Mouse (Mus musculus): Measurements from ENCODE around the gene Olfr1425.
"Not testable (repeated sequence)": the region's sequence is repeated elsewhere in the genome, so short reads cannot be mapped to it uniquely, and the experiment has no call there.

The Olfr1425 gene

DNA sequence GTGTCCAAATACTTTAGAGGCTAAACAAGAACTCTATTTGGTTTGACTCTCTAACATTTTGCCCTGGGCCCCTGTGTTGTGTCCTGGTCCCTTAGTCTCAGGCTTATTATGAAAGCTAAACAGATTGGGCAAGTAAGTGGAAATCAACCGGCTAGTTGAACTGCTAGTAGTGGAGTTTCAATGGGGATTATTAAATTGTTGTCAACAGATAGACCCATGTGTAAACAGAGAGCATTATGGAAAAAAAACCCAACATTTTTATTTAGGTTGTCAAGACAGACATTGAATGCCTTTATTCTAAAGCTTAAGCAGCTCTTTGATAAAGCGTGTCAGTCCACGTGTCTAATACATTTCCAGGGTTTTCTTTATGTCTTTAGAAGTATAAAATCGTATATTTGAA, at the start of gene Olfr1425:
TSS of gene Olfr1425 (minus strand) at position 101 of the 400 bp plus-strand sequence.
- in situ Hi-C loops (cut with MboI, MseI) = not testable (repeated sequence)

DNA sequence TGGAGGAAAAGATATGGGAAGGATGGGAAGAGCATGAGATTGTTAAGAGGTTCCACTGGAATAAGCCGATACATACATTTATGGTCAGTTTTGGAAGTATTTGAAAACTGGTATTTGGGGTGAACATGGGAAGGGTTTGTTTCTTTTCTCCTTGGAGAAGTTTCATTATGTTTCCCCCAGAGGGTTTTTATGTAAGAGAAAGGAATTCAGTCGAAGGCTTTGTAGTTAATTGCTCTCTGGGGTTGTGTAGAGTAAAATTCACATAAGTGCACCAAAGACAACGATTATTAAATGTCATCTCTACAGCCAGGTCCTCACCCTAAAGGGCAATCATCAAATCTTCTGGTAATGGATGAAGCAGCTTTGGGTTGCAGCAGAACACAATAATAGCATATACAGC, 45.6 kb upstream of the Olfr1425 start, which contains the start of gene Olfr76:
TSS of gene Olfr76 (minus strand) at position 101 of the 400 bp plus-strand sequence.
- in situ Hi-C loops (cut with MboI, MseI) = no loop called here

DNA sequence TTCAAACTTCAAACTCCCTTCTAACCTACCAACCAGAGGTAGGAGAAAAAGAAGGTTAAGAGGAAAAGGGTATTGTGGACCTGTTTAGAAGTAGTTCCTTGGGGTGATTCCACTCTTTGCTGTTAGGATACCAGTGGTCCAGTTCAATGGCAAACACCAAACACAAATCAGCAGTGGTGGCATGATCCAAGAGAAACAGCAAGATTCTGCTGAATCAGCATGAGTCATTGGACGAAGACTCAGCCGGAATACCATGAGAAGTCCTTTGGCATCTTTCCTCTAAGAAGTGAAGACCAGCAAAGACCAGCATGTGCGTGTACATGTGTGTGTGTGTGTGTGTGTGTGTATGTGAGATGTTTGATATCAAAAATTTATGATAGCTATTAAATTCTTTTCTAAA, 38.9 kb upstream of the Olfr1425 start:
- in situ Hi-C loops (cut with MboI, MseI) = no loop called here

DNA sequence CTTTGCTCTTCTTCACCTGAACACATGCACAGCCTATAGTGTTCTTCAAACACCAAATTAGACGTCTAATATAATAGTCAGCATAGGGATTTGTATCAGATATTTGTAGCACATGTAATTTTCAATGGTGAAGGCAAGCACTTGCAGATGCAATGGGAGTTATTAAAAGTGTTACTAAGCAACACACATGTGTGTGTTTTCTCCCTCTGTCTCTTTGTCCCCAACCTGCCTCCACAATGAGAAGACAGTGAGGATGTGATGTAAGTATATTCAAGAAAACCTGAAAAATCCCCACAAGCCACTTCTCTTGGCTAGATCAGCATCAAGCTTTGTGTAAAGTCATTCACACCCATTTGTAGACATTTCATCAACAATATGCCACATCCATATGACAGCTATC, 38.3 kb upstream of the Olfr1425 start, which contains the start of gene Olfr1428:
TSS of gene Olfr1428 (minus strand) at position 101 of the 400 bp plus-strand sequence.
- in situ Hi-C loops (cut with MboI, MseI) = no loop called here

DNA sequence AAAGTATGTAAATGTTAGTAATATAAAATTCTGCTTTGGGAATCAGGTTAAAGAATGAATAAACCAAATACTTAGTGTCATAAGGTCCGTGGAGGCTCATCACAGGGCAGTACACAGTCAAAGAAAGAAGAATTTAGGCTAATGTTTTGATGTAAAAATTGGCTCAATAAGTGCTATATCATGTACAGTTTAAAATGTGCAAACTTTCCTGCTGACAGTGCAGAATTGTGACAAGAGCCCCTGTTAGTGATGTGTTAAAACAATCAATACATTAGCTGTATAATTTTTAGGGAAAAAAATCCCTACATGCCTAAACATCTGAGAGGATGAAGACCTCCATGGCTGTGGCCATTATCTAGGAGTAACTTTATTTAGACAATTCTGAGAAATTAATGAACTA, 36.3 kb upstream of the Olfr1425 start:
- in situ Hi-C loops (cut with MboI, MseI) = no loop called here

DNA sequence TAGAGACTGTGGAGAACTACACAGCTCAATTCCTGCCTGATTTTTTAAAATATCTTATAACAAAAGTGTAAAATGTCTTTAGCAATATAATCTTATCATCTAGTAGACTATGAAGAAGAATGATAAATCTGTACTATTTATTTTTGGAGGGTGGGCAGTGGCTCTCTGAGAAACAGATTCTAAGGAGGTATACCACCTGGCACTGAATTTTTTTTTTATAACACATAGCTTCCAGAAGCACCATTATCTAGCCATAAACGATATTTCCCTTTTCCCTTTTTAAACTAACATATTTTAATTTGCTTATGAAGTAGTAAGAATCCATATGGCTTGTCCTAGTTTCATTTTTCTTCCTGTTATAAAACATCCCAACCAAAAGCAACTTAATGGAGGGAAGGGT, 27.0 kb upstream of the Olfr1425 start:
- in situ Hi-C loops (cut with MboI, MseI) = no loop called here

DNA sequence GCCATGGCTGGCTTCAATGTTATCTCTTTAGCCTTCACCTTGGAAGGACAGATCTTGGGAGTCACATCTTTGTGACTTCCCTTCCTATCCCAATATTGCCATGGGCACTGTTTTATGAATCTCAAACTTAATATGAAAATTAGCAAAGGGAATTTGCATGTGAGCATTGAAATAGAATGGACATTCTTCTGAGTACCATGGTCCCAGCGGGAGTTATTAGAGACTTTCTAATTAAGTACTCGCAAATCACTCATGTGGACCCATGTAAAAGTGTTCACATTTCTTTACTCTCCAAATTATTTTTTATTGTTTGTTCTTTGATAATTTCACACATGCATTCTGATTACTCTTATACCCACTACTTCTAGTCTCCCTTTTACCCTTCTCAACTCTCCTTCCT, 25.7 kb upstream of the Olfr1425 start, which contains the start of gene Olfr1427:
TSS of gene Olfr1427 (minus strand) at position 101 of the 400 bp plus-strand sequence.
- in situ Hi-C loops (cut with MboI, MseI) = no loop called here

DNA sequence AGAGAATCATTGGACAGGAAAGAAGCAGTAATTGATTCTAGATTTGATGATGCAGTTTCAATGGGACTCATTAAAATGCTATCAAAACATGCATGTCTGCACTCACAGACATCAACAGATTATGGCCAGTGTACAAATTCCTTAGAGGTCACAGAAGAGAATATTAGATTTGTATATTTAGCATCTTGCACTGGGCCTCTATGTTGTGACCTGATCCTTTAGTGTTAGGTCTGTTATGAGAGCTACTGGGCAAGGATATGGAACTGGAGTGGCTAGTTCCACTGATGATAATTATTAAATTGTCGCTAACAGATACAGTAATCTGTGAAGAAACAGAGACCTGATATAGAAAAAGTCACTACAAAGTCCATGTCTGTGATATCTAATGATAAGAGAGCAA, 14.4 kb upstream of the Olfr1425 start, which contains the start of gene Olfr1426:
TSS of gene Olfr1426 (minus strand) at position 101 of the 400 bp plus-strand sequence.
- in situ Hi-C loops (cut with MboI, MseI) = no loop called here

DNA sequence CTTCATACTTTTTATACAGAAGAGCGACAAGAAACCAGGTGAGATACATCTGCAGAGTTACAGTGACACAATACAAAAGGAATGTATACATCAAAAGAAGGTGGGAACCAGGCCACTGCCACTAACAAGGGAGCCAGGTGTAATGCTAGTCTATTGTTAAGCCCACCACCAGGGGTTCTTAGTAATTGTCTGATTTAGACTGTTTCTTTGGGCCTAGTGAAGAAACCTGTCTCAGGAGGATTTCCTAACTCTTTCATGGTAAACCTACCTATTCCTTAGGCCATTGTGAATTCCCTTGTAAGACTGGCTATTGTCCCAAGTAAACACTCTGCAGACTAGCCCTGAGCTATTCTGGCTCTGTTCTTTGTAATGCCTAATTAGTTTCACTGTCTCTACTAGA, 8.0 kb downstream of the Olfr1425 start:
- in situ Hi-C loops (cut with MboI, MseI) = not testable (repeated sequence)

DNA sequence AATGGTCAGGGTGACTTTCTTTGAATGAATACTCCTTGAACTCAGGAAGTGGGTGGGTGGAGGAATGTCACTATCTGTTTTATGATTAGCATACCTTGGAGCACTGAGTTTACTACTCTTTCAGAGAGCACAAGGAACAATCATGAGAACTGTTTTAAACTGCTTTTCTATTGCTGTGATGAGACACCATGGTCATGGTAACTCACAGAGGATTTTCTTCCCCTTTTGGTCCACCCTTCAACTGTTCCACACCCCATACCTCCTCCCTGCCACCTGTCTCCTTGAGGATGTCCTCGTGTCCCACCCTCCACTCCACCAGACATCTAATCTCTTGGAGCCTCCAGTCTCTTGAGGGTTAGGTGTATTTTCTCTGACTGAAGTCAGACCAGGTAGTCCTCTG, 9.7 kb downstream of the Olfr1425 start:
- in situ Hi-C loops (cut with MboI, MseI) = not testable (repeated sequence)

DNA sequence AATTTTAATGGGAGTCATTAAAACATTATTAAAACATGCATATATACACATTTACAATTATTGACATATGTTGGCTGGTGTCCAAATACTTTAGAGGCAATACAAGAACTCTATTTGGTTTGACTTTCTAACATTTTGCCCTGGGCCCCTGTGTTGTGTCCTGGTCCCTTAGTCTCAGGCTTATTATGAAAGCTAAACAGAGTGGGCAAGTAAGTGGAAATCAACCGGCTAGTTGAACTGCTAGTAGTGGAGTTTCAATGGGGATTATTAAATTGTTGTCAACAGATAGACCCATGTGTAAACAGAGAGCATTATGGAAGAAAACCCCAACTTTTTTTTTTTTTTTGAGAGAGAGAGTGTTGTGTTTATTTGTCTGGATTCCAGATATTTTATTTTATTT, 14.9 kb downstream of the Olfr1425 start, which contains the start of gene Olfr1424:
TSS of gene Olfr1424 (minus strand) at position 101 of the 400 bp plus-strand sequence.
- in situ Hi-C loops (cut with MboI, MseI) = not testable (repeated sequence)

DNA sequence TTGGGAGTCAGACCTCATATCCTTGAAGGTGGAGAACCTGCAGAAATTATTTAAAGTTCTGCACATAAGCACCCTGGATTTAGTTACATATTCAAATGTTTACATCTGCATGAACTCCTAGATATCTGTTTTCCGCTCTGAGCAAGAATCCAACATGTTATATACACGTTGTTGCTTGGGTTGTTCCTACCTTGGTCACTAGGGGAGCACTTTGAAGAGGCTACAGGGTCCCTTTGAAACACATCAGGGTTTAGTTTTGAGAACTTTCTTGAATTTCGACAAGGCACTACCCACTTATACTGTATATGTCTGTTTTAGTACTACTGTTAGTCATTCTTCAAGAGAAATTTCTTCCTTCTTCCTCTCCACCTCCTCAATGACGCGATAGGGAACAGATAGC, 34.4 kb downstream of the Olfr1425 start:
- in situ Hi-C loops (cut with MboI, MseI) = no loop called here

DNA sequence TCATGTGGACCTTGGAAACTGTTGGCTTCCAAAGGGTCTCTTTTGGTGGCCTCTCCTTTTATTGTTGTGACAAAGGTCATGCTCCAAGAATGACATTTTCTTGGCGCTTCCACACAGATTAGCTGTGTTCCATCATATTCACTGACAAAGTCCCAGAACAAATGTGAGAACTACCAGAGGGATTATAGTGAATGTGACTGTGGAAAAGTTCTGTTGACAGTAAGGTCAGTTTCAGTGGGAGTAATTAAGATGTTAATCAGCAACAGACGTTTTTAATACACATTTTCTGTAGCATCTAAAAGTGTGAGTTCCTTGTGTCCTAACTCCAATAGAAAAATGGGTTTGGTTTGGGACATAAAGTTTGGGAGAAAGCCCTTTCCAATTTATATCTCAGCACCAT, 36.3 kb downstream of the Olfr1425 start, which contains the start of gene Olfr1423:
TSS of gene Olfr1423 (minus strand) at position 101 of the 400 bp plus-strand sequence.
- in situ Hi-C loops (cut with MboI, MseI) = no loop called here

DNA sequence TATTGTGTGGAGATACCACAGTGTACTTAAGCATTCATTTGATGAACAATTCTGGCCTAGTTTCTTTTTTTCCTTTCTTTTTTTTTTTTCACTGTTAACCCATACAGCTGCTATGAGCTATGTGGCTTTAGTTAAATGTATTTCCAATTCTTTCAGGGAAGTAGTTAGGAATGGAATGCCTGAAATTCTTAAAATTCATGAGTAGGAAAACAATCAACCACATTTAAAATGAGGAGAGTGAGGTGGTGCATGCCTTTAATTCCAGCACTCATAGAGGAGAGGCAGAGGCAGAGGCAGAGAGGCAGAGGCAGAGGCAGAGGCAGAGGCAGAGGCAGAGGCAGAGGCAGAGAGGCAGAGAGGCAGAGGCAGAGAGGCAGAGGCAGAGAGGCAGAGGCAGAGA, 39.8 kb downstream of the Olfr1425 start:
- in situ Hi-C loops (cut with MboI, MseI) = no loop called here

DNA sequence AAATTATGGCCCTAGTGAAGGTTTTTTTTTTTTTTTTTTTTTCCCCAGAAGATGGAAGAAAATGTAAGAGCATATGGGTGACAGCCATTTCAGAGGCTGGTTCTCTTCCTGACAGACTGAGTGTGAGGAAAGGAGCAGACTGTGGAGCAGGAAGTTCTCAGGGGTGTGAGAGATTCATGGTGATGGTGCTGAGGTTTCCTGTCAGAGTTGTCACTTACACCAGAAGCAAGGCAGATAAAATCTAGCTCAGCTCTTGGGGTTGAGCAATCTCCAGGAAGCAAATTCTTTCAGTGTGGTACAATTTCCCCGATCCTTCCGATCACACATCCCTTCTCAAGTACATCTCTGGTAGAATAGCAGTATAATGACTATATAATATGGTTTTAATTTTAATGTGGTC, 50.9 kb downstream of the Olfr1425 start:
- in situ Hi-C loops (cut with MboI, MseI) = no loop called here

DNA sequence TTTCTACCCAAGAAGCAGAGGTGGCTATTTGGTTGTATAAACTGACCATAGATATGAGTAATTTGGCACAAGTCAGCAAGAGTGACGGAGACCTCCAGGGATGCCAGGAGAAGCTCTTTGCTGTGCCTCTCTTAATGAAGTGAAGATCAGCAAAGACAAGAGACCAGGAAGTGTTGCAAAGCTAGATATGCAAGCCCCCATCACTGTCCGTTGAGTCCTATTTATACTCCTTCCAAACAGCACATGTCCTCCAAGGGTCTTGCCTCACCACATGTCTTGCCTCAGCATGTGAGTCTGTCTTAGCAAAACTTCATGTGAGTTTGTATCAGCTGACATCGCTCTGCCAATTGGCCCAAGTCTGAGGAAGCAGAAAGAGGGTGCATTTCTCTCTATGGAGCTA, 52.2 kb downstream of the Olfr1425 start:
- in situ Hi-C loops (cut with MboI, MseI) = no loop called here

DNA sequence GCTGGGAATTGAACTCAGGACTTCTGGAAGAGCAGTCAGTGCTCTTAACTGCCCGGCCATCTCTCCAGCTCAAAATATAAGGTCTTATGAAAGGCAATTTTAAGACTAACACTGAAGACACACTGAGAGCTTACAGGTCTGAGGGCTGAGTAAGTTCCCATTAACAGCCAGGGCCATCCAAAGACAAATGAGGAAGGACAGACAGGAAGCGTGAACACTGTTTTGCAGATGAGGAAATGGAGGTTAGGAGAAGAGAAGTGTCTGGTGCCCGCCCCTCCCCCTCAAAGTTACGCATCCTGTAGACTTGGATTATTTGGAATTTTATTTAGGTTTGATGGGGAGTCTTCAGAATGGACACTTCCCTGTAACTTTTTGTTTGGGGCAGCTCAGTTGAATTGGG, 53.4 kb downstream of the Olfr1425 start:
- in situ Hi-C loops (cut with MboI, MseI) = loop anchor here (25.0 kb wide), 2 partner anchors 537 to 788 kb away; partner anchors contain the start of gene Gm8369

All from T-helper 2 cell (primary cell).